Mouse (Mus musculus) heart, embryonic 12.5 days (tissue): ENCODE measurements around the gene Entpd1. TPM values are rescaled to one million over a fixed set of nuclear protein-coding genes. Genes with fewer than 3 reads are reported as not detected.

Experiments used
- ATAC-seq: fragments of 200-750 bp; cut with Nextera tagmentation; 2 replicates; pipeline ENCODE4 v1.8.0; 2017; ENCODE audit warnings: moderate TSS enrichment, moderate library complexity; ENCODE audit not compliant: insufficient number of reproducible peaks, low FRiP score
- H3K27ac ChIP-seq: fragments of 300-500 bp; sonication (generic); 2 replicates; pipeline ENCODE4 v1.5.1; 2016; ENCODE audit warnings: mild to moderate bottlenecking, moderate library complexity; ENCODE audit not compliant: poor library complexity, severe bottlenecking
- H3K27me3 ChIP-seq: fragments of 300-500 bp; sonication (generic); replicated peaks from 2 replicates; pipeline ENCODE4 v1.6.1; 2016; ENCODE audit warnings: mild to moderate bottlenecking, moderate library complexity
- H3K36me3 ChIP-seq: fragments of 300-500 bp; sonication (generic); 2 replicates; pipeline ENCODE4 v1.6.1; 2016; ENCODE audit warnings: mild to moderate bottlenecking, moderate library complexity
- H3K4me1 ChIP-seq: fragments of 300-500 bp; sonication (generic); replicated peaks from 2 replicates; pipeline ENCODE4 v1.6.1; 2016; ENCODE audit warnings: mild to moderate bottlenecking
- H3K4me2 ChIP-seq: fragments of 300-500 bp; sonication (generic); 2 replicates; pipeline ENCODE4 v1.6.1; 2016; ENCODE audit warnings: mild to moderate bottlenecking, moderate library complexity
- H3K4me3 ChIP-seq: fragments of 300-500 bp; sonication (generic); 2 replicates; pipeline ENCODE4 v1.5.1; 2016; ENCODE audit warnings: mild to moderate bottlenecking
- H3K9ac ChIP-seq: fragments of 300-500 bp; sonication (generic); 2 replicates; pipeline ENCODE4 v1.6.1; 2016; ENCODE audit warnings: mild to moderate bottlenecking, moderate library complexity
- H3K9me3 ChIP-seq: fragments of 300-500 bp; sonication (generic); replicated peaks from 2 replicates; pipeline ENCODE4 v1.6.1; 2016; ENCODE audit warnings: mild to moderate bottlenecking, moderate library complexity
- WGBS: fragments of 180-500 bp; shearing (Covaris S2); methylation state at CpG from one replicate; pipeline ENCODE4 v1.1.7; 2016; 5-methylcytosine and 5-hydroxymethylcytosine counted together
- polyA plus RNA-seq: library from polyadenylated mRNA; unstranded; fragments of >200 nt; fragmentation: Nextera tagmentation; extraction: Ambion mirVana; gene quantifications from 2 replicates; pipeline ENCODE4 v1.2.1, GENCODE M21; 2016

The Entpd1 gene
- polyA plus RNA-seq, 1 experiment from 2014 or later: 10.9 TPM

- Histone ChIP-seq H3K9ac (no peak overlapping the region), H3K27me3 (peaks cover 32% of the 10 kb centered on the region), H3K36me3 (no peaks in the 10 kb centered on the region), H3K9me3 (0 out of 2 replicates have a peak, but pooled peaks cover 5% of the 10 kb centered on the region), H3K27ac (no peak overlapping the region), H3K4me2 (no peak overlapping the region), H3K4me1 (peaks cover 3% of the 10 kb centered on the region; the same call in 1 of the 2 replicates), H3K4me3 (no peak overlapping the region)
- ATAC-seq: no peak
- 76% methylated on average over 2 of the region's 2 CpGs for WGBS
These were observed 142.1 kb downstream of the Entpd1 start for GRCm38 (mm10) chr19:40754311-40754710.

GRCm38 (mm10) chr19:40760071-40760470 is 147.9 kb downstream of the Entpd1 start:
- Histone ChIP-seq H3K27ac (no peak overlapping the region), H3K27me3 (peaks cover 74% of the 10 kb centered on the region), H3K9me3 (no peaks in the 10 kb centered on the region), H3K4me1 (peaks cover 4% of the 10 kb centered on the region; the same call in 1 of the 2 replicates), H3K9ac (no peak overlapping the region), H3K4me2 (no peak overlapping the region), H3K36me3 (no peaks in the 10 kb centered on the region), H3K4me3 (no peak overlapping the region)
- WGBS: 63% methylated on average over 2 of the region's 2 CpGs
- no peak for ATAC-seq

GRCm38 (mm10) chr19:40762023-40762759 is 150.0 kb downstream of the Entpd1 start:
- Histone ChIP-seq H3K4me1 (0 out of 2 replicates have a peak, but pooled peaks cover 3% of the 10 kb centered on the region), H3K9me3 (no peaks in the 10 kb centered on the region), H3K4me3 (peak overlapping the region; percentile 44), H3K27me3 (peaks cover 74% of the 10 kb centered on the region), H3K36me3 (no peaks in the 10 kb centered on the region), H3K9ac (peak overlapping the region; percentile 44; the same call in 1 of the 2 replicates), H3K27ac (no peak overlapping the region), H3K4me2 (peak overlapping the region; percentile 70)
- 32% methylated on average over 22 of the region's 22 CpGs for WGBS
- ATAC-seq: no peak

GRCm38 (mm10) chr19:40767189-40767588 is 155.0 kb downstream of the Entpd1 start:
- ATAC-seq: no peak
- 74% methylated on average over 2 of the region's 2 CpGs for WGBS

GRCm38 (mm10) chr19:40769341-40769770 is 157.2 kb downstream of the Entpd1 start:
- ATAC-seq: peak; percentile 18; the same call in 1 of the 2 replicates
- H3K4me2 ChIP-seq: peak overlapping the region; percentile 40
- peaks cover 47% of the 10 kb centered on the region for H3K27me3 ChIP-seq
- H3K4me1 ChIP-seq: peaks cover 24% of the 10 kb centered on the region
- H3K9me3 ChIP-seq: no peaks in the 10 kb centered on the region
- H3K36me3 ChIP-seq: no peaks in the 10 kb centered on the region
- H3K4me3 ChIP-seq: no peak overlapping the region
- no peak overlapping the region for H3K9ac ChIP-seq
- H3K27ac ChIP-seq: no peak overlapping the region
- 5% methylated on average over 7 of the region's 7 CpGs for WGBS

More at GRCm38 (mm10) chr19:40767189-40767588, 155.0 kb downstream of the Entpd1 start:
- Histone ChIP-seq H3K36me3 (no peaks in the 10 kb centered on the region), H3K27me3 (peaks cover 54% of the 10 kb centered on the region), H3K4me3 (no peak overlapping the region), H3K4me2 (no peak overlapping the region), H3K9ac (no peak overlapping the region), H3K4me1 (peaks cover 16% of the 10 kb centered on the region), H3K27ac (no peak overlapping the region), H3K9me3 (no peaks in the 10 kb centered on the region)

GRCm38 (mm10) chr19:40788004-40788714 is 176.0 kb downstream of the Entpd1 start:
- 59% methylated on average over 15 of the region's 15 CpGs for WGBS
- H3K4me3 ChIP-seq: no peak overlapping the region
- H3K36me3 ChIP-seq: no peaks in the 10 kb centered on the region
- no peak for ATAC-seq
- peaks cover 21% of the 10 kb centered on the region for H3K27me3 ChIP-seq
- H3K9me3 ChIP-seq: no peaks in the 10 kb centered on the region
- H3K27ac ChIP-seq: no peak overlapping the region
- no peaks in the 10 kb centered on the region for H3K4me1 ChIP-seq
- H3K9ac ChIP-seq: no peak overlapping the region
- H3K4me2 ChIP-seq: no peak overlapping the region

GRCm38 (mm10) chr19:40788715-40789084 is 176.5 kb downstream of the Entpd1 start:
- WGBS: 77% methylated on average over 2 of the region's 2 CpGs
- no peak for ATAC-seq
- Histone ChIP-seq H3K4me1 (no peaks in the 10 kb centered on the region), H3K4me2 (no peak overlapping the region), H3K27me3 (peaks cover 27% of the 10 kb centered on the region), H3K4me3 (no peak overlapping the region), H3K36me3 (no peaks in the 10 kb centered on the region), H3K27ac (no peak overlapping the region), H3K9me3 (no peaks in the 10 kb centered on the region), H3K9ac (no peak overlapping the region)

Other genes starting within 250 kb of the Entpd1 start
- 86.6 and 89.3 TPM in 2 replicates for gene Sorbs1, start 98.6 kb upstream of the Entpd1 start, polyA plus RNA-seq
- gene Aldh18a1, start 23.9 kb upstream of the Entpd1 start, polyA plus RNA-seq: 50.2 and 50.6 TPM in 2 replicates
- 10.6 and 11.1 TPM in 2 replicates for gene Tctn3, start 133 bp upstream of the Entpd1 start, polyA plus RNA-seq
- gene Cc2d2b, start 136.4 kb downstream of the Entpd1 start, polyA plus RNA-seq: 0.04 and 0.28 TPM in 2 replicates
- gene Ccnj, start 218.9 kb downstream of the Entpd1 start, polyA plus RNA-seq: 11.0 and 13.3 TPM in 2 replicates